Mouse (Mus musculus): ENCODE results near the gene Esm1.
"Not testable (repeated sequence)": the region's sequence is repeated elsewhere in the genome, so short reads cannot be mapped to it uniquely, and the experiment has no call there.

Gene Esm1

GRCm38 (mm10) chr13:113227666-113228463 lies 18.4 kb downstream of the Esm1 start:
- DNase-seq (ENCODE audit: low spot score in 2 of 2) = no peak

DNA sequence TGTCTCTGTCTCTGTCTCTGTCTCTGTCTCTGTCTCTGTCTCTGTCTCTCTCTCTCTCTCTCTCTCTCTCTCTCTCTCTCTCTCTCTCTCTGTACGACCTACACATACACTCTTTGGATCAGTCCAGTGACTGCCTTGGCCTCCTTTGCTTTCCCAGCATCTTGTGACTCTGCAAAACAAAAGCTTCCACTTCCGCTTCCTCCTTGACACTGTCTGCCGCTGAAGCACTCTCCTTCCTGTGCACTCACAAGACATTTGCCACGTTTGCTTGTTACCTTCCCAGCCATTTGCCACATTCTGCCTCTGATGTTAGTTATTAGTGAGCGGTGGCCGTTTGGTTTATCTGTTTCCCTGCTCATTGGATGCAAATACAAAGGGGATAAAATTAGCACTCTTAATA lies 32.7 kb downstream of the Esm1 start:
- no peak for DNase-seq (ENCODE audit: low spot score in 2 of 2)

- no peak for DNase-seq (ENCODE audit: low spot score in 2 of 2)
Observed at GRCm38 (mm10) chr13:113245025-113245424, 35.6 kb downstream of the Esm1 start.

DNA sequence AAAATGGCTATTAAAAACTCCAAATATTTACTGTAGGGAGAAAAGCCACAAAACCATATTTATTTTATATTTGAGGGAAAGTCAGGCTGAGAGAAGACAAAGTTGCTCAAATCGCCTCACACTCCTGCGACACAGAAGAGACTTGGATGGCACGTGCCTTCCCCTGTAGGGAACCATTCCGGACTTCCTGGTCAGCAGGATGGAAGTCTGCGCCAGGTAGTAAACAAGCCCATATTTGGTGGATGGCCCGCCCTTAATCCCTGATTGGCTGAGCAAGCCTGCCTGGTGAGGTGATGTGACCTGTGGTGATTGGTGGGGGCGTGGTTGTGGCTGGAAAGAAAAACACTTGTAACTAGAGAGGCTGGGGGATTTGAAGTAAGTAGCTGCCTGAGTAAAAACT lies 43.1 kb downstream of the Esm1 start:
- DNase-seq (ENCODE audit: low spot score in 2 of 2) = not testable (repeated sequence)

DNA sequence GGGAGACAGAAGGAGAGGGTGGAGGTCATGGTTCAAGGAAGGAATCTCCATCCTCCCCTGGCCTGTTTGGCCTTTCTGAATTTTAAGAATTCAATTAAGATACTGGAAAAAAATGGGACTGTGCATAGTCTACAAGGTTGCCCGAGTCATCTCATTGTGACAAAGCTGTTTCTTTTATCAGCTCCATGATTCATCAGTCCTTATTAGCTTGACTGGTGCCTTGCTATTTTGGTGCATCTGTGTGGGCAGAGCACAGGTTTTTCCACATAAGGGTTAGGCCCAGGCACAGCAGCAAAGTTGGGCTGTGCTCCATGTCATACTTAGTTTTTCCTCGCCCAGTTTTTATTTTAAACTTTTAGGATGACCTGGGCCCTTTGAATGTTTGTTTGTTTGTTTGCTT lies 47.3 kb downstream of the Esm1 start:
- DNase-seq (ENCODE audit: low spot score in 2 of 2) = no peak

DNA sequence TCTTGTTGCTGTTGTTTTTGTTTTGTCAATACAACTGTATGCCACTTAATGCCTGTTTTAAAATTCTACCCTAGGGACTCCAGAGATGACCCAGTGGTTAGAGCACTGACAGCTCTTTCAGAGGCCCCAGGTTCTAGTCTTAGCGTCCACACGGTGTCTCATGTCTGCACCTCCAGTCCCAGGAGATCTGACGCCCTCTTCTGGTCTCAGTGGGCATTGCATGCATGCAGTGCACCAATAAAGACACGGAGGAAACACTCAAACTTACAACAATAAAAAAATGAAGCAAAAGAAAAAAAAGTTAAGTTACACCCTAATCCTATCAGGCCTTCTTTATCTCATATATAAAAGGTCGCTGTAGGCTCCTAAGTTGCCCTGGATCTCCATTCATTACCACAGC lies 47.7 kb downstream of the Esm1 start:
- no peak for DNase-seq (ENCODE audit: low spot score in 2 of 2)

DNA sequence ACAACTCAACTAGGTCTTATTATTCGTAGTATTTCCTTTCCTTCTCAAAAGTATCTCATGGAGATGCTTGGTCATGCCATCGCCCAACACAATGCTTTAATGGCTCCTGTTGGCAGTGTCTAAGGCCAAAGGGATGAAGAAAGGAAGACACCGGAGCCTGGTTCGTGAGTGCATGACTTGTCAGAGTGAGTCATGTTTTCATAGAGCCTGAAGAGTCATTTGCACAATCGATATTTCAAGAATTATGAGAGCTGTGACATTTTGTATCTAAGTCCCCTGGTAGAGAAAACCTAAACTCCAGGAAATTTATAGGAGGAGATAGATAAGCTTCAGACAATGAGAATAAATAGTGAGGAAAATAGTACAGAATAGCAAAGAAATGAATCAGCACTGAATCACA lies 49.8 kb downstream of the Esm1 start:
- DNase-seq (ENCODE audit: low spot score in 2 of 2) = no peak

GRCm38 (mm10) chr13:113262822-113263221 lies 53.4 kb downstream of the Esm1 start:
- DNase-seq (ENCODE audit: low spot score in 2 of 2) = peak in 1 of 2 experiments; percentile 38

DNA sequence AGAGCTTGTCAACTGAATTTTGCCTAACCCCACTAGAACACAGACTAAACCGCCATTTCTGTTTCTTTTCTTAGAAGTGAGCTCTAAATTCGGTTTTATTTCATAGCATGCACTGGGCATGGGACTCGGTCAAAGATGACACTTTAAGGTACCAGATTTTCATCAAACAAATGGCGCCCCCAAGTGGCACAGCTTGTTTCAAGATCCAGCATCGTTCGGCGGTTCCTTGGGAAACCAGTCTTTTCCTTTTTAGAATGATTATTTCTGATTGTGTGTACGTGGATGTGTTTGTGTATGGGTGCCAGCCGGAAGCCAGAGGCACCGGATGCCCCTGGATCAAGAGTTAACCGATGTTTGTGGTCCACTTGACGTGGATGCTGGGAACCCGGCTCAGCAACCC lies 55.8 kb downstream of the Esm1 start:
- DNase-seq (ENCODE audit: low spot score in 2 of 2) = no peak

DNA sequence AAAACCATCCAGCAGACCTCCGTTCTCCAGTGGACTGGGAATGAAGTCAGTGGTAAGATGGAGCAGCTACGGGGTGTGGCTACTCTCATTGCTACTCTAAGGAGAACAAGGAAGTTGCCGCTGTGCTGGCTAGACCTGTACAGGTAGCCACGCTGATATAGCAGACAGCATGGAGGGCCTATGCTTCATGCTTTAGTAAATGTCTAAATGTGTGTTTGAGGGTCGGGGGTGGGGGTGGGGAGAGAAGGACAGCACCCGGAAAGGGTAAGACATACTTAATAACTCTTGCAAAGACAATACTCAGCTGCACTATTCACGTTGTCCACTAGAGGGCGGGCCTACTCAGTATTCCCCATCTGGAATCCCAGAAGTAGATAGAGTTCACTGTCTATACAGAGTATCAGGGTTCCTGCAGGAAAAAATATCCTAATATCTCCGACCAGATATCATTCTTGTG lies 57.1 kb downstream of the Esm1 start:
- peak in 1 of 2 experiments; percentile 38 for DNase-seq (ENCODE audit: low spot score in 2 of 2)

- DNase-seq (ENCODE audit: low spot score in 2 of 2) = no peak
Observed at GRCm38 (mm10) chr13:113267204-113267603, 57.7 kb downstream of the Esm1 start.

Data from right cerebral cortex, postnatal 36 days (tissue).